Mouse (Mus musculus) neural tube, embryonic 12.5 days (tissue): ENCODE results near the gene Fap. TPM values are rescaled to one million over a fixed set of nuclear protein-coding genes. Genes with fewer than 3 reads are reported as not detected.

Experiments used
- polyA plus RNA-seq: library from polyadenylated mRNA; unstranded; fragments of >200 nt; fragmentation: Nextera tagmentation; extraction: Ambion mirVana; gene quantifications from 2 replicates; pipeline ENCODE4 v1.2.1, GENCODE M21; 2016

The Fap gene
- polyA plus RNA-seq, 1 experiment from 2014 or later = 5.3 TPM

Other genes starting within 250 kb of the Fap start
- gene Dpp4, start 161.8 kb downstream of the Fap start, polyA plus RNA-seq = 0.91 and 1.2 TPM in 2 replicates
- gene Gcg, start 90.4 kb downstream of the Fap start, polyA plus RNA-seq = 0.42 TPM in 1 of 2 replicates, not detected in the other
- 1.6 and 2.0 TPM in 2 replicates for gene Ifih1, start 72.2 kb upstream of the Fap start, polyA plus RNA-seq
- gene Gca, start 90.2 kb upstream of the Fap start, polyA plus RNA-seq = 1.9 and 2.1 TPM in 2 replicates